Mouse (Mus musculus): ENCODE measurements around the gene Gamt. TPM values are rescaled to one million over a fixed set of nuclear protein-coding genes. Genes with fewer than 3 reads are reported as not detected.

Gamt gene
- polyA plus RNA-seq, 2 experiments, result 74.1 to 90.8 TPM

- ATAC-seq (ENCODE audit: low FRiP score, low read depth) (no peak), DNase-seq (ENCODE audit: low spot score) (peak; percentile 86)
- Histone ChIP-seq H3K4me2 (replicated peaks; ENCODE audit: low read depth, low read length, severe bottlenecking) (no peak overlapping the region), H3K9me3 (ENCODE audit: control insufficient read depth, low read length) (no peaks in the 10 kb centered on the region), H3K36me3 (ENCODE audit: control insufficient read depth, insufficient read depth, low read length) (peaks cover 42% of the 10 kb centered on the region), H3K9ac (ENCODE audit: low read depth, low read length, severe bottlenecking) (no peak overlapping the region), H3K4me3 (replicated peaks; ENCODE audit: low read length) (no peak overlapping the region), H3K27me3 (ENCODE audit: control insufficient read depth, insufficient read depth, low read length) (no peaks in the 10 kb centered on the region), H3K27ac (replicated peaks; ENCODE audit: low read depth, low read length) (no peak overlapping the region), H3K4me1 (ENCODE audit: control insufficient read depth, insufficient read depth, low read length) (peaks cover 11% of the 10 kb centered on the region; the same call in 1 of the 2 replicates)
- TF ChIP-seq POLR2A (IDR thresholded peaks at IDR 0.05; ENCODE audit: borderline replicate concordance, extremely low read depth, insufficient read depth, insufficient read length), result no peak
- WGBS, result 7% methylated on average over 4 of the region's 4 CpGs
These were observed 15.2 kb downstream of the Gamt start for GRCm38 (mm10) chr10:80245600-80245999.

- Histone ChIP-seq H3K27me3 (ENCODE audit: control insufficient read depth, insufficient read depth, low read length) (no peaks in the 10 kb centered on the region), H3K36me3 (ENCODE audit: control insufficient read depth, insufficient read depth, low read length) (peaks cover 49% of the 10 kb centered on the region), H3K4me1 (ENCODE audit: control insufficient read depth, insufficient read depth, low read length) (peaks cover 8% of the 10 kb centered on the region; the same call in 1 of the 2 replicates), H3K4me3 (replicated peaks; ENCODE audit: low read length) (no peak overlapping the region), H3K9me3 (ENCODE audit: control insufficient read depth, low read length) (no peaks in the 10 kb centered on the region), H3K4me2 (replicated peaks; ENCODE audit: low read depth, low read length, severe bottlenecking) (no peak overlapping the region), H3K9ac (ENCODE audit: low read depth, low read length, severe bottlenecking) (no peak overlapping the region), H3K27ac (replicated peaks; ENCODE audit: low read depth, low read length) (no peak overlapping the region)
- peak; percentile 79 for DNase-seq (ENCODE audit: low spot score)
- WGBS, result 36% methylated on average over 5 of the region's 5 CpGs
- no peak for ATAC-seq (ENCODE audit: low FRiP score, low read depth)
- no peak for TF ChIP-seq POLR2A (IDR thresholded peaks at IDR 0.05; ENCODE audit: borderline replicate concordance, extremely low read depth, insufficient read depth, insufficient read length)
These were observed 15.9 kb downstream of the Gamt start for GRCm38 (mm10) chr10:80244791-80245399.

DNA sequence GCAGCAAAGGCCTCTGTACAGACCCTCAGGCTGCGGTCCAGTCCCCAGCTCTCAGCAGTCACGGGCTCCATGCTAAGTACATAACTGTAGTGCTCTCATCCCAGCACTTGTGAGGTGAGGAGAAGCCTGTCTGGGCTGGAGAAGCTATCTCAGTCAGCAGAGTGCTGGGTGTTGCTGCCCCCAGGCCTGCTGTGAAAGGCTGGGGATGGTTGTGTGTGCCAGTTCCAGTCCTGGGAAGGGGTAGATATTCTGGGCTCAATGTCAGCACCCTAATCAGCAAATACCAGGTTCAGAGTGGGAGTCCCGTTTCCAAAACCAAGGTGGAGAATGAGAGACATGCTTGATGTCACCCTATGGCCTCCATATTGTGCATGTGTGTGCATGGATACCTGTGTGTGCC, 18.2 kb downstream of the Gamt start:
- Histone ChIP-seq H3K4me2 (replicated peaks; ENCODE audit: low read depth, low read length, severe bottlenecking) (no peak overlapping the region), H3K36me3 (ENCODE audit: control insufficient read depth, insufficient read depth, low read length) (peaks cover 72% of the 10 kb centered on the region), H3K4me3 (replicated peaks; ENCODE audit: low read length) (no peak overlapping the region), H3K9me3 (ENCODE audit: control insufficient read depth, low read length) (no peaks in the 10 kb centered on the region), H3K9ac (ENCODE audit: low read depth, low read length, severe bottlenecking) (no peak overlapping the region), H3K27ac (replicated peaks; ENCODE audit: low read depth, low read length) (no peak overlapping the region), H3K27me3 (ENCODE audit: control insufficient read depth, insufficient read depth, low read length) (no peaks in the 10 kb centered on the region), H3K4me1 (ENCODE audit: control insufficient read depth, insufficient read depth, low read length) (peaks cover 3% of the 10 kb centered on the region; the same call in 1 of the 2 replicates)
- no peak for DNase-seq (ENCODE audit: low spot score)
- WGBS, result 83% methylated on average over 3 of the region's 3 CpGs
- no peak for ATAC-seq (ENCODE audit: low FRiP score, low read depth)
- no peak for TF ChIP-seq POLR2A (IDR thresholded peaks at IDR 0.05; ENCODE audit: borderline replicate concordance, extremely low read depth, insufficient read depth, insufficient read length)

DNA sequence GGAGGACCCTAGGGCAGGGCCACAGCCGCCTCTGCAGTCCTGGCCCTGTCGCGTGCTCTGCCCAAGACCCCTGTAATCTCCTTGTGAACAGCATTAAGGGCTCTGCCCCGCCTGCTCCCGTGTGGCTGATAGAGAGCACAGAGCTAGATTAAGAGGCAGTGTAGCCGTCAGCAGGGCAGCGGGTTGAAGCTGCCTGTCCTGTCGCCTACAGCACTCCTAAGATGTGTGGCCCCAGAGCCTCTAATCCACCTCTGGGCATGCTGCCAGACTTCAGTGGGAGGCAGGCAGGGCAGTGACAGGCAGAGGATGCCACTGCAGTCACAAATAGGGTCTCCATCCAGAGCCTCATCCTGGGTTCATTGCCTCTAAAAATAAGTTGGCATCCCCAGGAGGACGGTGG, 18.7 kb downstream of the Gamt start:
- no peaks in the 10 kb centered on the region for H3K9me3 ChIP-seq (ENCODE audit: control insufficient read depth, low read length)
- no peak overlapping the region for H3K4me2 ChIP-seq (replicated peaks; ENCODE audit: low read depth, low read length, severe bottlenecking)
- DNase-seq (ENCODE audit: low spot score), result no peak
- ATAC-seq (ENCODE audit: low FRiP score, low read depth), result no peak
- TF ChIP-seq POLR2A (IDR thresholded peaks at IDR 0.05; ENCODE audit: borderline replicate concordance, extremely low read depth, insufficient read depth, insufficient read length), result no peak
- H3K4me1 ChIP-seq (ENCODE audit: control insufficient read depth, insufficient read depth, low read length), result peaks cover 3% of the 10 kb centered on the region; the same call in 1 of the 2 replicates
- H3K27me3 ChIP-seq (ENCODE audit: control insufficient read depth, insufficient read depth, low read length), result no peaks in the 10 kb centered on the region
- WGBS, result 81% methylated on average over 9 of the region's 9 CpGs
- peaks cover 77% of the 10 kb centered on the region for H3K36me3 ChIP-seq (ENCODE audit: control insufficient read depth, insufficient read depth, low read length)
- H3K4me3 ChIP-seq (replicated peaks; ENCODE audit: low read length), result no peak overlapping the region
- H3K9ac ChIP-seq (ENCODE audit: low read depth, low read length, severe bottlenecking), result no peak overlapping the region
- H3K27ac ChIP-seq (replicated peaks; ENCODE audit: low read depth, low read length), result no peak overlapping the region

GRCm38 (mm10) chr10:80239791-80240190, 21.0 kb downstream of the Gamt start:
- Histone ChIP-seq H3K9me3 (ENCODE audit: control insufficient read depth, low read length) (no peaks in the 10 kb centered on the region), H3K27me3 (ENCODE audit: control insufficient read depth, insufficient read depth, low read length) (no peaks in the 10 kb centered on the region), H3K9ac (ENCODE audit: low read depth, low read length, severe bottlenecking) (no peak overlapping the region), H3K4me1 (ENCODE audit: control insufficient read depth, insufficient read depth, low read length) (no peaks in the 10 kb centered on the region), H3K4me3 (replicated peaks; ENCODE audit: low read length) (no peak overlapping the region), H3K36me3 (ENCODE audit: control insufficient read depth, insufficient read depth, low read length) (peaks cover 100% of the 10 kb centered on the region), H3K4me2 (replicated peaks; ENCODE audit: low read depth, low read length, severe bottlenecking) (no peak overlapping the region), H3K27ac (replicated peaks; ENCODE audit: low read depth, low read length) (no peak overlapping the region)
- WGBS, result 93% methylated on average over 6 of the region's 6 CpGs
- ATAC-seq (ENCODE audit: low FRiP score, low read depth), result no peak
- no peak for DNase-seq (ENCODE audit: low spot score)
- TF ChIP-seq POLR2A (IDR thresholded peaks at IDR 0.05; ENCODE audit: borderline replicate concordance, extremely low read depth, insufficient read depth, insufficient read length), result no peak

Data from limb, embryonic 14.5 days (tissue).